Mouse (Mus musculus) thymus, postnatal 14 days (tissue): ENCODE measurements around the gene Tas2r109.
"Not testable (repeated sequence)": the region's sequence is repeated elsewhere in the genome, so short reads cannot be mapped to it uniquely, and the experiment has no call there.

ENCODE experiments used
- DNase-seq: peaks from one replicate; pipeline ENCODE4 v3.0.0; 2021

Tas2r109 gene

DNA sequence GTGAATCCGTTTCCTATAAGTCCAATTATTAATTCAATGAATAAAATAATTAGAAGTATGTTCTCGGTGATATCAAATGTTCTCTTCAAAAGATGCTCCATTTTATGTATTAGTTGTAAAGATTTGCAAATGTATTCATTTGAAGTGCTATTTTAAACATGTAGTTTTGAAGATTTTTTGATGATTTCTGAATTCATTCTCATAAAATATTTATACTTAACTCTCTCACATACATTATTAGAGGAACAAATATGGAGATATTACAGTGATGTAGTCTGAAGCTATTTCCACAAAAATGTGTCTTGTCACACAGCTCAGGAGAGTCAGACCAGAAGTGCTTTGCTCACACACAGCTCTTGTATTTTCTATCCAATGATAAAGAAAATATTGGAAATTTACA lies at the start of gene Tas2r109:
Gene Tas2r109 (minus strand): TSS at position 101 of the 400 bp plus-strand sequence.
- no peak for DNase-seq

DNA sequence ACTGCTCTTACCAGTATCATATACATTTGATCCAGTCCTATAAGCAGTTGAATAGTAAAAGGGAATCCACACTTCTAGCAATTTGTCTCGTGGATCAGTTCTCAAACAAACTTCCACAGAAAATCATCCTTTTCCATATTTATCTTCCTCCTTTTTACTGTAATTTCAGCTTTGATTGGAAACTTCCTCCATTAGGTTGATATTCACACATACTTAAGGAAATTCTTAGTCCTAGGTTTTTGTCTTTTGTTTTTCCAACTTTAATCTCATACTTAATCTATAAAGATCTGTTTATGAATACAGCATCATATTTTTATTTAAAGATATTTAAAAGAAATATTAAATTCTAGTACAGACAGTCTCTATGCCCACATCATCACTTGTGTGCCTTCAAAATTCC lies 22.9 kb downstream of the Tas2r109 start, which contains the start of gene Tas2r131:
Gene Tas2r131 (minus strand): TSS at position 101 of the 400 bp plus-strand sequence.
- no peak for DNase-seq

DNA sequence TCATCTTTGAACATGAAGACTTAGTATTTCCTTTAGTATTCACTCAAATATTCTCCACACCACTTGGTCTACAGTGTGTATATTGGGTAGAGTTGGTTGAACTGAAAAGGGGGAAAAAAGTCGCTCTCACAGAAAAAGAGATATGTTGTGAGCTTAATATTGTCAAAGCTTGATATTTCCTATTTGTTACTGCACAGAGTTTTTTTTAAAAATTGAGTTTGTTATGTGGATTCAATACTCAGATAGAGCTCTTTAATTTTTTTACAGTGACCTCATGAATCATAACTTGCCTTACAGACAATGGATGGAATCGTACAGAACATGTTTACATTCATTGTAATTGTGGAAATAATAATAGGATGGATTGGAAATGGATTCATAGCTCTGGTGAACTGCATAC lies 30.0 kb downstream of the Tas2r109 start, which contains the start of gene Tas2r129:
Gene Tas2r129 (plus strand): TSS at position 301 of the 400 bp plus-strand sequence.
- DNase-seq: no peak

DNA sequence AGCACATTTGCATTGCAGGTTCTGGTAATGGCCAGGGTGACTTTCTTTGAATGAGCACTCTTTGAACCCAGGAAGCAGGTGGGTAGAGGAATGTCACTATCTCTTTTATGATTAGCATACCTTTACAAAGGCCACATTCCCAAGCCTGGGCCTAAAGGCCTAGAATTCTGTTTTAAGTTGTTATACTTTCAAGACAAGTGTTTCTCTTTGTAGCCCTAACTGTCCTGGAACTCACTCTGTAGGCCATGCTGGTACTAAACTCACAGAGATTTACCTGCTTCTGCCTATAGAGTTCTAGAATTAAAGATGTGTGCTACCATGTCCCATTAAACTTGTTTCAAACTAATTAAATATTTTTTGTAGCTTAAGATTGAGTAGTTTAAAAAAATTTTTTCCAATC lies 39.4 kb downstream of the Tas2r109 start:
- not testable (repeated sequence) for DNase-seq
